Mouse (Mus musculus) CH12.LX (cell line): ENCODE data around the gene Ntng1. TPM values are rescaled to one million over a fixed set of nuclear protein-coding genes. Genes with fewer than 3 reads are reported as not detected.

Experiments
- DNase-seq: peaks from one replicate; pipeline ENCODE4 v3.0.0-alpha.2; 2013; ENCODE audit errors: extremely low read depth
- H3K27ac ChIP-seq: 2 replicates; pipeline ENCODE4 v1.5.1; 2012; ENCODE audit warnings: low read depth, mild to moderate bottlenecking, control low read depth, moderate library complexity; ENCODE audit not compliant: insufficient read depth
- H3K27me3 ChIP-seq: replicated peaks from 2 replicates; pipeline ENCODE3; 2012; ENCODE audit warnings: inconsistent platforms
- H3K36me3 ChIP-seq, 2 experiments: replicated peaks in 1 of 2; 2 replicates each; pipeline versions ENCODE3 to v1.6.1; 2012; ENCODE audit warnings: inconsistent platforms in 1 of 2, low read length in 1 of 2, mild to moderate bottlenecking in 1 of 2, mixed read lengths in 1 of 2, moderate library complexity in 1 of 2; ENCODE audit not compliant: control insufficient read depth in 1 of 2, insufficient read depth in 1 of 2
- H3K4me1 ChIP-seq, 2 experiments: 2 replicates each; pipeline ENCODE4 v1.6.1; 2012; ENCODE audit warnings: inconsistent platforms in 1 of 2, moderate library complexity in 1 of 2; ENCODE audit not compliant: insufficient read depth in 2 of 2, control insufficient read depth in 1 of 2
- H3K4me2 ChIP-seq: 2 replicates; pipeline ENCODE4 v1.6.1; 2012; ENCODE audit warnings: low read depth, mild to moderate bottlenecking, control low read depth; ENCODE audit not compliant: poor library complexity, insufficient read depth, severe bottlenecking
- H3K4me3 ChIP-seq, 3 experiments: fragments of 150-350 bp in 1 of 3; sonication (generic) in 1 of 3; replicated peaks in 1 of 3; 2 replicates each; pipeline versions ENCODE3 to v1.5.1; 2011 to 2012; ENCODE audit warnings: low read depth in 2 of 3, low read length in 2 of 3, mild to moderate bottlenecking in 2 of 3, moderate library complexity in 2 of 3, control low read depth in 1 of 3, improper control_type of control experiment in 1 of 3, inconsistent platforms in 1 of 3, mixed read lengths in 1 of 3; ENCODE audit not compliant: poor library complexity in 1 of 3
- H3K79me2 ChIP-seq: replicated peaks from 2 replicates; pipeline ENCODE4 v1.6.1; 2012; ENCODE audit warnings: mild to moderate bottlenecking, moderate library complexity; ENCODE audit not compliant: control insufficient read depth, poor library complexity, insufficient read depth, severe bottlenecking; ENCODE audit errors: extremely low read depth
- H3K9ac ChIP-seq: 2 replicates; pipeline ENCODE4 v1.6.1; 2012; ENCODE audit warnings: low read depth, mild to moderate bottlenecking, control low read depth, moderate library complexity; ENCODE audit not compliant: insufficient read depth
- H3K9me3 ChIP-seq: replicated peaks from 2 replicates; pipeline ENCODE3; 2012; ENCODE audit warnings: low read length, inconsistent platforms, mixed read lengths
- CHD1 ChIP-seq: IDR thresholded peaks from 2 replicates; pipeline ENCODE4 v1.6.1; 2012; ENCODE audit warnings: low read depth, low read length, improper control_type of control experiment, inconsistent platforms
- CHD2 ChIP-seq: IDR thresholded peaks from 2 replicates; pipeline ENCODE4 v1.6.1; 2011; ENCODE audit warnings: low read length, improper control_type of control experiment
- CTCF ChIP-seq, 2 experiments: IDR thresholded peaks in 1 of 2; conservative IDR thresholded peaks in 1 of 2; 2 replicates each; pipeline ENCODE4 v1.5.1; 2011 to 2012; ENCODE audit warnings: low read depth in 2 of 2, low read length in 2 of 2, improper control_type of control experiment in 1 of 2, inconsistent platforms in 1 of 2, mild to moderate bottlenecking in 1 of 2, moderate library complexity in 1 of 2
- E2F4 ChIP-seq: IDR thresholded peaks from 2 replicates; pipeline ENCODE4 v1.6.1; 2011; ENCODE audit warnings: low read depth, low read length, improper control_type of control experiment; ENCODE audit not compliant: insufficient replicate concordance
- ELF1 ChIP-seq: IDR thresholded peaks from 2 replicates; pipeline ENCODE4 v1.6.1; 2014; ENCODE audit warnings: low read depth, mild to moderate bottlenecking, inconsistent platforms, low read length, improper control_type of control experiment
- EP300 ChIP-seq: IDR thresholded peaks from 2 replicates; pipeline ENCODE4 v1.6.1; 2011; ENCODE audit warnings: low read length, improper control_type of control experiment
- ETS1 ChIP-seq: conservative IDR thresholded peaks from 2 replicates; pipeline ENCODE4 v1.6.1; 2012; ENCODE audit warnings: low read depth, mild to moderate bottlenecking, inconsistent platforms, low read length, improper control_type of control experiment, moderate library complexity
- GABPA ChIP-seq: IDR thresholded peaks from 2 replicates; pipeline ENCODE4 v1.6.1; 2012; ENCODE audit warnings: low read depth, low read length, improper control_type of control experiment, inconsistent platforms; ENCODE audit not compliant: insufficient replicate concordance
- HCFC1 ChIP-seq: IDR thresholded peaks from 2 replicates; pipeline ENCODE4 v1.6.1; 2012; ENCODE audit warnings: low read depth, mild to moderate bottlenecking, inconsistent platforms, low read length, improper control_type of control experiment
- JUND ChIP-seq: conservative IDR thresholded peaks from 2 replicates; pipeline ENCODE4 v1.6.1; 2011; ENCODE audit warnings: low read depth, low read length, improper control_type of control experiment
- MAX ChIP-seq: IDR thresholded peaks from 2 replicates; pipeline ENCODE4 v1.6.1; 2011; ENCODE audit warnings: low read length, improper control_type of control experiment
- MAZ ChIP-seq: IDR thresholded peaks from 2 replicates; pipeline ENCODE4 v1.6.1; 2012; ENCODE audit warnings: low read depth, mild to moderate bottlenecking, inconsistent platforms, low read length, improper control_type of control experiment, moderate library complexity
- MYC ChIP-seq: IDR thresholded peaks from 2 replicates; pipeline ENCODE4 v1.6.1; 2011; ENCODE audit warnings: low read depth, mild to moderate bottlenecking, improper control_type of control experiment, low read length
- NELFE ChIP-seq: IDR thresholded peaks from 2 replicates; pipeline ENCODE4 v1.6.1; 2011; ENCODE audit warnings: low read depth, low read length, improper control_type of control experiment
- PAX5 ChIP-seq: IDR thresholded peaks from 2 replicates; pipeline ENCODE4 v1.6.1; 2012; ENCODE audit warnings: low read length, inconsistent platforms, mixed read lengths
- POLR2A ChIP-seq: IDR thresholded peaks from 2 replicates; pipeline ENCODE4 v1.6.1; 2011; ENCODE audit warnings: low read depth, mild to moderate bottlenecking, improper control_type of control experiment, low read length
- SIN3A ChIP-seq: IDR thresholded peaks from 2 replicates; pipeline ENCODE4 v1.6.1; 2012; ENCODE audit warnings: low read length, improper control_type of control experiment, inconsistent platforms
- SMC3 ChIP-seq: IDR thresholded peaks from 2 replicates; pipeline ENCODE4 v1.6.1; 2011; ENCODE audit warnings: low read depth, low read length, improper control_type of control experiment
- ZKSCAN1 ChIP-seq: IDR thresholded peaks from 2 replicates; pipeline ENCODE4 v1.6.1; 2012; ENCODE audit warnings: low read depth, inconsistent platforms, low read length, improper control_type of control experiment, borderline replicate concordance
- dilution Hi-C: fragments of 300-500 bp; cut with MboI; formaldehyde crosslinking; loops from 2 replicates; pipeline ENCODE4 v1.14.3; 2020; ENCODE audit warnings: low sequenced_read_pairs; ENCODE audit not compliant: extremely low pct_unique_long_range_greater_than_20kb, extremely low pct_ligation_motif_present
- in situ Hi-C: fragments of 300-500 bp; cut with MboI; formaldehyde crosslinking; loops from 3 replicates; pipeline ENCODE4 v1.14.3; 2019; ENCODE audit warnings: low sequenced_read_pairs, low pct_ligation_motif_present, low pct_unique_long_range_greater_than_20kb, mixed read lengths
- polyA plus RNA-seq: library from polyadenylated mRNA; unstranded; fragments of >175 nt; gene quantifications from 2 replicates; pipeline ENCODE4 v1.2.1, GENCODE M21; 2012; ENCODE audit warnings: low read depth; ENCODE audit not compliant: insufficient read length
- total RNA-seq, 2 experiments: library from RNA; depleted of rRNA; stranded (reverse); fragments of 300-350 nt in 1 of 2; fragments of >200 nt in 1 of 2; gene quantifications; 2 replicates each; pipeline ENCODE4 v1.2.3; 2012 to 2014

The Ntng1 gene
- total and polyA plus RNA-seq, 3 experiments: not detected

DNA sequence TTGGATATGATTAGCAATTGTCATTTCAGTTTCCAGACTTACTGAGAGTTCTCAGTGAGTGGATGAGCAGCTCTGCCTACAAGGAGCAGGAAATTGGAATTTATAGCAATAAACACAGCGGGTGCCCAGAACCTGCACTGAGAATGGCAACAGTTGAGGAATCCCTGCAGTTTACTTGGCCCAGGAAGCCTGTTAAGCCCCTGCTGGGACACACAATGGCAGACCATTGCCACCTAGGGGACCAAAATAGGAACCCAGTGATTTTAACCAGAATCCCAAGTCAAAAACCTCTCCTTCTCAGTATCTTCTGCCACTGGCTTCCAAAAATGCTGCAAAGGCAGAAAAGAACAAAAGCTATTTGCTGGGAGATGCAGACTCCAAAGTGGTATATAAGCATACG lies 37.8 kb downstream of the Ntng1 start:
- TF ChIP-seq POLR2A (no peak), E2F4 (no peak), ZKSCAN1 (no peak), MAX (no peak), SIN3A (no peak), ELF1 (no peak), CTCF (conservative IDR thresholded peaks at IDR 0.05 in 1 of 2, IDR thresholded peaks at IDR 0.05 in 1 of 2; ENCODE audit: low read depth in 2 of 2, low read length in 2 of 2) (no peak), MAZ (no peak), PAX5 (no peak), GABPA (no peak), JUND (no peak), EP300 (no peak)
- in situ Hi-C loops: no loop called here
- Histone ChIP-seq H3K36me3 (no peaks in the 10 kb centered on the region), H3K9ac (no peak overlapping the region), H3K27ac (no peak overlapping the region), H3K4me3 (no peak overlapping the region), H3K9me3 (peaks cover 11% of the 10 kb centered on the region), H3K27me3 (no peaks in the 10 kb centered on the region), H3K4me2 (no peak overlapping the region), H3K79me2 (no peaks in the 10 kb centered on the region), H3K4me1 (no peaks in the 10 kb centered on the region)
- dilution Hi-C loops: no loop called here
- DNase-seq: no peak

- Histone ChIP-seq H3K79me2 (no peaks in the 10 kb centered on the region), H3K9ac (no peak overlapping the region), H3K36me3 (no peaks in the 10 kb centered on the region), H3K27me3 (no peaks in the 10 kb centered on the region), H3K4me3 (no peak overlapping the region), H3K4me1 (no peaks in the 10 kb centered on the region), H3K9me3 (peaks cover 12% of the 10 kb centered on the region), H3K27ac (no peak overlapping the region), H3K4me2 (no peak overlapping the region)
- dilution Hi-C loops (no loop called here), in situ Hi-C loops (no loop called here)
- no peak for DNase-seq
- no peak for TF ChIP-seq ZKSCAN1
- no peak for TF ChIP-seq CHD1
- TF ChIP-seq ELF1: no peak
- TF ChIP-seq CHD2: no peak
- no peak for TF ChIP-seq NELFE
- no peak for TF ChIP-seq ETS1
- TF ChIP-seq PAX5: no peak
These were observed 49.4 kb downstream of the Ntng1 start for GRCm38 (mm10) chr3:110094407-110094806.

DNA sequence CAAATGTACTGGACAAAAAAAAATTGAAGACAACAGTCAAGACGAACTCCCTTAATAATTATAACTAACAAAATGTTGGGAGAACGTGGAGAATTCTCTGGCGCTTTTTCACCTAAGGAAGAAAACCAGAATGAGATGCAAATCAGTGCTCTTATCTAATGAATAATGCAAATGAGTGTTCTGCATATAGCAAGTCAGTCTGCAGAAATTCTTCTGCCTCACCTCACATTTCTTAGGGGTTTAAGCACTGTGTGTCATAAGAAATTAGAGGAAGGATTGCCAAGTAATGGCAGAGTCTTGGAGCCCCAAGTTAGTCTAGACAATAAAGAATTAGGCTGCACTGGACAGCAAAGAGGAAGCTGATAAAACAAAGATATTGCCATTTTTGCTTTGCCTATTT lies 49.8 kb downstream of the Ntng1 start:
- in situ Hi-C loops: no loop called here
- H3K36me3 ChIP-seq: no peaks in the 10 kb centered on the region
- peaks cover 11% of the 10 kb centered on the region for H3K9me3 ChIP-seq
- no peak for DNase-seq
- H3K79me2 ChIP-seq: no peaks in the 10 kb centered on the region
- dilution Hi-C loops: no loop called here
- no peak overlapping the region for H3K4me3 ChIP-seq
- no peaks in the 10 kb centered on the region for H3K27me3 ChIP-seq
- H3K9ac ChIP-seq: no peak overlapping the region
- no peaks in the 10 kb centered on the region for H3K4me1 ChIP-seq
- no peak for TF ChIP-seq HCFC1
- no peak for TF ChIP-seq MYC
- TF ChIP-seq SMC3: no peak
- H3K4me2 ChIP-seq: no peak overlapping the region
- H3K27ac ChIP-seq: no peak overlapping the region
